Mouse (Mus musculus): ENCODE data around the gene C2cd3. TPM values are rescaled to one million over a fixed set of nuclear protein-coding genes. Genes with fewer than 3 reads are reported as not detected.

C2cd3 gene
- total and polyA plus RNA-seq, 3 experiments = 8.5 to 23.5 TPM; not detected in 1

GRCm38 (mm10) chr7:100503076-100503475 lies 131.0 kb downstream of the C2cd3 start:
- Histone ChIP-seq H3K27ac (ENCODE audit: control insufficient read depth, low read depth, low read length) (no peak overlapping the region), H3K36me3 (ENCODE audit: control insufficient read depth in 1 of 2, insufficient read depth in 2 of 2, low read length in 2 of 2) (no peaks in the 10 kb centered on the region; a peak in 1 of 4 replicates), H3K9me3 (replicated peaks; ENCODE audit: insufficient read depth, low read length) (no peaks in the 10 kb centered on the region), H3K4me3 (ENCODE audit: control insufficient read depth in 1 of 2, insufficient read depth in 1 of 2, low read depth in 2 of 2, low read length in 2 of 2) (no peak overlapping the region), H3K9ac (ENCODE audit: control insufficient read depth, low read depth, low read length, poor library complexity, severe bottlenecking) (no peak overlapping the region), H3K79me2 (ENCODE audit: control insufficient read depth, insufficient read depth, low read length, poor library complexity) (no peaks in the 10 kb centered on the region), H3K27me3 (ENCODE audit: control insufficient read depth in 1 of 2, insufficient read depth in 2 of 2, low read length in 2 of 2) (no peaks in the 10 kb centered on the region), H3K4me1 (ENCODE audit: control insufficient read depth in 1 of 2, insufficient read depth in 2 of 2, low read length in 2 of 2) (peaks cover 0 to 7% of the 10 kb centered on the region in 2 experiments; a peak in 1 of 4 replicates)
- TF ChIP-seq BHLHE40 (IDR thresholded peaks at IDR 0.05; ENCODE audit: borderline replicate concordance, low read depth, low read length) (no peak), NELFE (IDR thresholded peaks at IDR 0.05; ENCODE audit: low read depth, low read length) (no peak), GABPA (IDR thresholded peaks at IDR 0.05; ENCODE audit: low read depth, low read length) (no peak), MAFK (IDR thresholded peaks at IDR 0.05; ENCODE audit: borderline replicate concordance, low read depth, low read length) (no peak), JUND (IDR thresholded peaks at IDR 0.05; ENCODE audit: low read depth, low read length) (no peak), ZKSCAN1 (IDR thresholded peaks at IDR 0.05; ENCODE audit: low read depth, low read length) (no peak), EP300 (IDR thresholded peaks at IDR 0.05; ENCODE audit: low read depth in 1 of 2, low read length in 2 of 2) (no peak), RCOR1 (IDR thresholded peaks at IDR 0.05; ENCODE audit: low read depth, low read length) (no peak), POLR2AphosphoS5 (IDR thresholded peaks at IDR 0.05; ENCODE audit: borderline replicate concordance, low read depth, low read length) (no peak), ZMIZ1 (IDR thresholded peaks at IDR 0.05; ENCODE audit: low read depth, low read length) (no peak), ZC3H11A (IDR thresholded peaks at IDR 0.05; ENCODE audit: low read depth, low read length) (no peak), SIN3A (IDR thresholded peaks at IDR 0.05; ENCODE audit: low read length) (no peak), TAL1 (IDR thresholded peaks at IDR 0.05; ENCODE audit: low read length) (no peak), MAX (IDR thresholded peaks at IDR 0.05; ENCODE audit: low read length) (no peak), CTCF (IDR thresholded peaks at IDR 0.05 in 2 of 3, conservative IDR thresholded peaks at IDR 0.05 in 1 of 3; ENCODE audit: control insufficient read depth in 1 of 3, insufficient read depth in 1 of 3, low read depth in 2 of 3, low read length in 3 of 3, poor library complexity in 1 of 3, severe bottlenecking in 1 of 3) (no peak), MAZ (IDR thresholded peaks at IDR 0.05; ENCODE audit: low read depth, low read length) (no peak), E2F4 (IDR thresholded peaks at IDR 0.05; ENCODE audit: borderline replicate concordance, low read depth, low read length) (no peak), USF1 (IDR thresholded peaks at IDR 0.05; ENCODE audit: low read depth, low read length) (no peak), POLR2A (IDR thresholded peaks at IDR 0.05; ENCODE audit: control insufficient read depth in 1 of 2, insufficient read depth in 1 of 2, low read depth in 1 of 2, low read length in 2 of 2, poor library complexity in 1 of 2) (no peak; a peak in 2 of 4 replicates)
- DNase-seq (ENCODE audit: low read depth, low spot score) = peak; percentile 32

GRCm38 (mm10) chr7:100504740-100505487 lies 132.9 kb downstream of the C2cd3 start:
- Histone ChIP-seq H3K9ac (ENCODE audit: control insufficient read depth, low read depth, low read length, poor library complexity, severe bottlenecking) (no peak overlapping the region), H3K36me3 (ENCODE audit: control insufficient read depth in 1 of 2, insufficient read depth in 2 of 2, low read length in 2 of 2) (peaks cover 0 to 5% of the 10 kb centered on the region in 2 experiments; a peak in 2 of 4 replicates), H3K27ac (ENCODE audit: control insufficient read depth, low read depth, low read length) (no peak overlapping the region), H3K79me2 (ENCODE audit: control insufficient read depth, insufficient read depth, low read length, poor library complexity) (no peaks in the 10 kb centered on the region), H3K27me3 (ENCODE audit: control insufficient read depth in 1 of 2, insufficient read depth in 2 of 2, low read length in 2 of 2) (no peaks in the 10 kb centered on the region), H3K9me3 (replicated peaks; ENCODE audit: insufficient read depth, low read length) (no peaks in the 10 kb centered on the region), H3K4me1 (ENCODE audit: control insufficient read depth in 1 of 2, insufficient read depth in 2 of 2, low read length in 2 of 2) (peaks cover 2 to 17% of the 10 kb centered on the region in 2 experiments; a peak in 2 of 4 replicates), H3K4me3 (ENCODE audit: control insufficient read depth in 1 of 2, insufficient read depth in 1 of 2, low read depth in 2 of 2, low read length in 2 of 2) (no peak overlapping the region)
- TF ChIP-seq JUND (IDR thresholded peaks at IDR 0.05; ENCODE audit: low read depth, low read length) (no peak), MAZ (IDR thresholded peaks at IDR 0.05; ENCODE audit: low read depth, low read length) (no peak), USF1 (IDR thresholded peaks at IDR 0.05; ENCODE audit: low read depth, low read length) (no peak), POLR2A (IDR thresholded peaks at IDR 0.05; ENCODE audit: control insufficient read depth in 1 of 2, insufficient read depth in 1 of 2, low read depth in 1 of 2, low read length in 2 of 2, poor library complexity in 1 of 2) (0 out of 4 replicates have a peak, but pooled peaks of 1 of the 2 experiments have one; percentile 26), POLR2AphosphoS2 (IDR thresholded peaks at IDR 0.05; ENCODE audit: low read length) (no peak)
- DNase-seq (ENCODE audit: low read depth, low spot score) = no peak
